Mouse (Mus musculus): ENCODE results near the gene Agpat3. TPM values are rescaled to one million over a fixed set of nuclear protein-coding genes. Genes with fewer than 3 reads are reported as not detected.

Gene Agpat3
- polyA plus RNA-seq, 1 experiment from 2014 or later, result 49.7 TPM

GRCm38 (mm10) chr10:78324556-78325164, 27.6 kb downstream of the Agpat3 start:
- Histone ChIP-seq H3K27ac (ENCODE audit: low read depth, low read length) (no peak overlapping the region), H3K4me1 (ENCODE audit: control insufficient read depth, insufficient read depth, low read length) (peaks cover 2% of the 10 kb centered on the region; the same call in 1 of the 2 replicates), H3K27me3 (ENCODE audit: control insufficient read depth, insufficient read depth, low read length) (no peaks in the 10 kb centered on the region), H3K9ac (ENCODE audit: low read length) (no peak overlapping the region), H3K4me2 (ENCODE audit: low read depth) (no peak overlapping the region), H3K36me3 (ENCODE audit: control insufficient read depth, insufficient read depth, low read length) (no peaks in the 10 kb centered on the region; the same call in 1 of the 2 replicates), H3K4me3 (ENCODE audit: low read depth, low read length) (no peak overlapping the region), H3K9me3 (ENCODE audit: control insufficient read depth, low read length) (no peaks in the 10 kb centered on the region)
- no peak for DNase-seq (ENCODE audit: low spot score)
- no peak for ATAC-seq (ENCODE audit: insufficient read depth, low FRiP score, low TSS enrichment)
- WGBS, result 86% methylated on average over 6 of the region's 6 CpGs

DNA sequence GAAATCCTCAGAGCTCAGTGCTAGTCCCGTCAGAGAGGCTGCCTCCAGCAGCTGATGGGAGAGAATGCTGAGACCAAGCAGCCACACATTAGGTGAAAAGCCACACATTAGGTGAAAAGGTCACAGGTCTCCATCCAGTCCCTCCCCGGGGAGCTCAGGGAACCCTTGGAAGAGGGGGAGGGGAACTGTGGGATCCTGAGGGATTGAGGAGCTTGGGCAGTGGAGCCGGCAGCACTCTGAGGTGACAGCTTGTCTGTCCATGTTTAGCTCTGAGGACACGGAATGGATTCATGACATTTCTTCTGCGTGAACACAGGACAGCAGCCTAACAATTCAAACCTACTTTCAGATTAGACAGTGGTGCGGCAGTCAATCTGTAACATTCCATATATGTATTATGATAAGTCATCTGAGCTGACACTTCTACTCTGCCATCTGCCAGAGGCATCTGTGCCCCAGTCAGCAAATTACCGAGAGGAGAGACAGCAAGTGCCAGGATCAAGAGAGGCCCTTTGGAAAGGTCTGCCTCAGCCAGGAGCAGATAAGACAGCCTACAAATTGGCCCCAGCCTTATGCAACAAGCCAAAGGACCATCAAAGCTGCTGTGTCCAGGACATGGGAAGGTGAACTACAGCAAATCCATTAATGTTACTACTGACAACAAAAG, 28.9 kb downstream of the Agpat3 start:
- 54% methylated on average over 7 of the region's 7 CpGs for WGBS
- H3K27me3 ChIP-seq (ENCODE audit: control insufficient read depth, insufficient read depth, low read length), result no peaks in the 10 kb centered on the region
- H3K9ac ChIP-seq (ENCODE audit: low read length), result no peak overlapping the region
- ATAC-seq (ENCODE audit: insufficient read depth, low FRiP score, low TSS enrichment) (no peak), DNase-seq (ENCODE audit: low spot score) (no peak)
- peaks cover 2% of the 10 kb centered on the region; the same call in 1 of the 2 replicates for H3K4me1 ChIP-seq (ENCODE audit: control insufficient read depth, insufficient read depth, low read length)
- H3K36me3 ChIP-seq (ENCODE audit: control insufficient read depth, insufficient read depth, low read length), result no peaks in the 10 kb centered on the region; the same call in 1 of the 2 replicates
- H3K4me3 ChIP-seq (ENCODE audit: low read depth, low read length), result no peak overlapping the region
- H3K27ac ChIP-seq (ENCODE audit: low read depth, low read length), result no peak overlapping the region
- H3K9me3 ChIP-seq (ENCODE audit: control insufficient read depth, low read length), result no peaks in the 10 kb centered on the region
- no peak overlapping the region for H3K4me2 ChIP-seq (ENCODE audit: low read depth)

DNA sequence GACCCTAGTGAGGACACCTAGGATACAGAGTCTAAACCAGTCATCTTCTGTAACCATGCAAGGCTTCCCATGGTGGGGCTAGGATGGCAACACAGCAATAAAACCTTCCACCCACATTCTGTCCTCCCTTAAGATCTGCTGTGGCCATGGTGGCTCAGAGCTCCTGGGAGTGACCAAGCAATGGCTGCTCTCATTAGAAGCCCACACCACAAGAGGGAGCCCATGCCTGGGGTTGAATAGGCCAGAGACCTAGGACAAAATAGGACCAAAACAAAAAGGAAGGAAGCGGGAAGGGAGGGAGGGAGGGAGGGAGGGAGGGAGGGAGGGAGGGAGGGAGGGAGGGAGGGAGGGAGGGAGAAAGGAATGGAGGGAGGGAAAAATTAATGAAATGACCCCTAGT, 29.5 kb downstream of the Agpat3 start:
- DNase-seq (ENCODE audit: low spot score), result no peak
- no CpG with 5 or more reads among the region's 1 CpGs for WGBS
- no peak overlapping the region for H3K27ac ChIP-seq (ENCODE audit: low read depth, low read length)
- ATAC-seq (ENCODE audit: insufficient read depth, low FRiP score, low TSS enrichment), result no peak
- no peaks in the 10 kb centered on the region; the same call in 1 of the 2 replicates for H3K36me3 ChIP-seq (ENCODE audit: control insufficient read depth, insufficient read depth, low read length)
- H3K4me3 ChIP-seq (ENCODE audit: low read depth, low read length), result no peak overlapping the region
- peaks cover 2% of the 10 kb centered on the region; the same call in 1 of the 2 replicates for H3K4me1 ChIP-seq (ENCODE audit: control insufficient read depth, insufficient read depth, low read length)
- H3K9ac ChIP-seq (ENCODE audit: low read length), result no peak overlapping the region
- no peak overlapping the region for H3K4me2 ChIP-seq (ENCODE audit: low read depth)
- H3K27me3 ChIP-seq (ENCODE audit: control insufficient read depth, insufficient read depth, low read length), result no peaks in the 10 kb centered on the region
- H3K9me3 ChIP-seq (ENCODE audit: control insufficient read depth, low read length), result no peaks in the 10 kb centered on the region

- H3K4me2 ChIP-seq (ENCODE audit: low read depth), result no peak overlapping the region
- H3K27ac ChIP-seq (ENCODE audit: low read depth, low read length), result no peak overlapping the region
- H3K4me1 ChIP-seq (ENCODE audit: control insufficient read depth, insufficient read depth, low read length), result peaks cover 2% of the 10 kb centered on the region; the same call in 1 of the 2 replicates
- no peaks in the 10 kb centered on the region for H3K27me3 ChIP-seq (ENCODE audit: control insufficient read depth, insufficient read depth, low read length)
- no peak overlapping the region for H3K9ac ChIP-seq (ENCODE audit: low read length)
- WGBS, result 56% methylated on average over 3 of the region's 3 CpGs
- H3K36me3 ChIP-seq (ENCODE audit: control insufficient read depth, insufficient read depth, low read length), result no peaks in the 10 kb centered on the region
- no peak overlapping the region for H3K4me3 ChIP-seq (ENCODE audit: low read depth, low read length)
- H3K9me3 ChIP-seq (ENCODE audit: control insufficient read depth, low read length), result no peaks in the 10 kb centered on the region
- ATAC-seq (ENCODE audit: insufficient read depth, low FRiP score, low TSS enrichment) (no peak), DNase-seq (ENCODE audit: low spot score) (no peak)
Observed at GRCm38 (mm10) chr10:78321133-78321757, 31.0 kb downstream of the Agpat3 start.

GRCm38 (mm10) chr10:78320526-78320925, 31.8 kb downstream of the Agpat3 start:
- DNase-seq (ENCODE audit: low spot score), result no peak
- Histone ChIP-seq H3K4me2 (ENCODE audit: low read depth) (no peak overlapping the region), H3K9me3 (ENCODE audit: control insufficient read depth, low read length) (no peaks in the 10 kb centered on the region), H3K9ac (ENCODE audit: low read length) (no peak overlapping the region), H3K4me3 (ENCODE audit: low read depth, low read length) (no peak overlapping the region), H3K27ac (ENCODE audit: low read depth, low read length) (no peak overlapping the region), H3K36me3 (ENCODE audit: control insufficient read depth, insufficient read depth, low read length) (no peaks in the 10 kb centered on the region), H3K4me1 (ENCODE audit: control insufficient read depth, insufficient read depth, low read length) (peaks cover 2% of the 10 kb centered on the region; the same call in 1 of the 2 replicates), H3K27me3 (ENCODE audit: control insufficient read depth, insufficient read depth, low read length) (no peaks in the 10 kb centered on the region)
- WGBS, result 92% methylated on average over 1 of the region's 1 CpGs
- no peak for ATAC-seq (ENCODE audit: insufficient read depth, low FRiP score, low TSS enrichment)

DNA sequence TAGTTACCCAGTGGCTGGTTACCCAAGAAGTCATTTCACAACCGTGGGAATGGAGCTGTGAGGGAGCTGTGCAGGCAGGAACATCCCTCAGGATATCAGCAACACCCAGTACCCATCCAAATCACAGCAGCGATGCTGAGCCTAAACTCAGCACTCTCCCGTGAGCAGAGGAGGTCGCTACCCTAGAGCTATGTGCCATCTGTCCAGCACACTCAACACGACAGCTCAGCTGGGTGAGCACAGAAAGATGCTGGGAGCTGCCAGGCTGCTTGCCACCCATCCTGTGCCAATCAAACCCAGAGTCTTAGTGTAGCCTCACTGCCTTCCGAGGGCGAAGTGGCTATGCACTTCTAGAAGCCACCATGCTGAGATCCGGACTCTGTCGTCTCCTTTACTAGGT, 32.3 kb downstream of the Agpat3 start:
- H3K4me2 ChIP-seq (ENCODE audit: low read depth), result no peak overlapping the region
- H3K4me3 ChIP-seq (ENCODE audit: low read depth, low read length), result no peak overlapping the region
- ATAC-seq (ENCODE audit: insufficient read depth, low FRiP score, low TSS enrichment) (no peak), DNase-seq (ENCODE audit: low spot score) (no peak)
- H3K9me3 ChIP-seq (ENCODE audit: control insufficient read depth, low read length), result no peaks in the 10 kb centered on the region
- H3K27ac ChIP-seq (ENCODE audit: low read depth, low read length), result no peak overlapping the region
- peaks cover 2% of the 10 kb centered on the region; the same call in 1 of the 2 replicates for H3K4me1 ChIP-seq (ENCODE audit: control insufficient read depth, insufficient read depth, low read length)
- H3K36me3 ChIP-seq (ENCODE audit: control insufficient read depth, insufficient read depth, low read length), result no peaks in the 10 kb centered on the region
- no peak overlapping the region for H3K9ac ChIP-seq (ENCODE audit: low read length)
- WGBS, result 87% methylated on average over 9 of the region's 9 CpGs
- H3K27me3 ChIP-seq (ENCODE audit: control insufficient read depth, insufficient read depth, low read length), result no peaks in the 10 kb centered on the region

GRCm38 (mm10) chr10:78317270-78317923, 34.9 kb downstream of the Agpat3 start:
- DNase-seq (ENCODE audit: low spot score) (no peak), ATAC-seq (ENCODE audit: insufficient read depth, low FRiP score, low TSS enrichment) (no peak)
- H3K9ac ChIP-seq (ENCODE audit: low read length), result no peak overlapping the region
- no peak overlapping the region for H3K27ac ChIP-seq (ENCODE audit: low read depth, low read length)
- no peaks in the 10 kb centered on the region for H3K27me3 ChIP-seq (ENCODE audit: control insufficient read depth, insufficient read depth, low read length)
- no peaks in the 10 kb centered on the region for H3K36me3 ChIP-seq (ENCODE audit: control insufficient read depth, insufficient read depth, low read length)
- H3K4me3 ChIP-seq (ENCODE audit: low read depth, low read length), result no peak overlapping the region
- WGBS, result 78% methylated on average over 11 of the region's 11 CpGs
- no peaks in the 10 kb centered on the region for H3K9me3 ChIP-seq (ENCODE audit: control insufficient read depth, low read length)
- no peaks in the 10 kb centered on the region for H3K4me1 ChIP-seq (ENCODE audit: control insufficient read depth, insufficient read depth, low read length)
- H3K4me2 ChIP-seq (ENCODE audit: low read depth), result no peak overlapping the region

GRCm38 (mm10) chr10:78316228-78317087, 35.8 kb downstream of the Agpat3 start:
- no peak overlapping the region for H3K27ac ChIP-seq (ENCODE audit: low read depth, low read length)
- no peak overlapping the region for H3K4me2 ChIP-seq (ENCODE audit: low read depth)
- no peaks in the 10 kb centered on the region for H3K27me3 ChIP-seq (ENCODE audit: control insufficient read depth, insufficient read depth, low read length)
- 89% methylated on average over 15 of the region's 15 CpGs for WGBS
- DNase-seq (ENCODE audit: low spot score), result no peak
- no peaks in the 10 kb centered on the region for H3K4me1 ChIP-seq (ENCODE audit: control insufficient read depth, insufficient read depth, low read length)
- no peak for ATAC-seq (ENCODE audit: insufficient read depth, low FRiP score, low TSS enrichment)
- no peaks in the 10 kb centered on the region for H3K9me3 ChIP-seq (ENCODE audit: control insufficient read depth, low read length)
- H3K4me3 ChIP-seq (ENCODE audit: low read depth, low read length), result no peak overlapping the region
- H3K36me3 ChIP-seq (ENCODE audit: control insufficient read depth, insufficient read depth, low read length), result no peaks in the 10 kb centered on the region
- H3K9ac ChIP-seq (ENCODE audit: low read length), result no peak overlapping the region
